Mouse (Mus musculus): ENCODE measurements at regions not wholly inside any gene's neighbourhood (a gene's known extent, or its start where the extent isn't known, plus 50 kb on each side); places are given as distances from the start of the nearest gene placed in this dataset.

DNA sequence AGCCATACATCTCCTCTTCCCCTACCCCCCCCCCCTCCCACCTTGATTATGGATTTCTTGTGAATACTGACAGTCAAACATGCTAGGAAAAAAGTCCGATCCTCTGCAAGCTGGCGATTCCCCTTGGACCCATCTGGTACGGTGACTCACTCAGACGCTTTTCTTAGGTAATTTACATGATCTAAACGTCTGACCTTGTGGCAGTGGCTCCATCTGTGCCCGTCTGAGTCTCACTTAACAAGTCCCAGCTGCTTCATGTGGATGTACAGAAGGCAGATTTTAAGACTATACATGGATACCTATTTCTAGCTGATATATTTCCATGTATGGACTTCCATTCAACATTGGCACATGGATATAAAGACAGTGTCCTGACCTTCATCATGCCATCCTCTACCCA is 481.0 kb downstream of the Lipi start:
- Histone ChIP-seq H3K36me3 (no peaks in the 10 kb centered on the region), H3K4me3 (no peak overlapping the region), H3K27me3 (ENCODE audit: low read depth, poor library complexity, severe bottlenecking) (no peaks in the 10 kb centered on the region), H3K27ac (replicated peaks) (no peak overlapping the region), H3K9me3 (replicated peaks) (no peaks in the 10 kb centered on the region), H3K4me1 (no peaks in the 10 kb centered on the region)
- 77% methylated on average over 6 of the region's 6 CpGs for WGBS
- DNase-seq (ENCODE audit: low spot score): no peak

DNA sequence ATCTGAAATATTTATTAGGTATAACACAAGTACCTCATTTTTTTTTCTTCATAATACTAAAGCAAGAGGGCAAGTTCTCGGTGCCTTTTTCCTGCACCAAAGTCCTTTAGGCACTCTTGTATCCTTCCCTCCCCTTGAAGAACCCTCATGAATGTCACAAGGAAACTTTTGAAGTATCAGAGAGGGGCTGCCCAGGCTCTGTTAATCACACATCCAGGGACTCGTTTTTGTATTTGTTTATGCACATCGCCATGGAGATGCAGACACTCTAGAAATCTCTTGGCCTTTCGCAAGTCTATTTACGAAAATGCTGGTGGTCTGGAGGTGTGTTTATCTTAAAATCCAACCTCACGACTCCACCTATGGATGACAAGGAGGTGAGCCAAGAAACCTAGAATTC is 492.7 kb downstream of the Lipi start:
- H3K36me3 ChIP-seq: no peaks in the 10 kb centered on the region
- 34% methylated on average over 6 of the region's 6 CpGs for WGBS
- H3K27ac ChIP-seq (replicated peaks): no peak overlapping the region
- peaks cover 22% of the 10 kb centered on the region for H3K4me1 ChIP-seq
- H3K27me3 ChIP-seq (ENCODE audit: low read depth, poor library complexity, severe bottlenecking): peaks cover 8% of the 10 kb centered on the region; the same call in 1 of the 2 replicates
- no peaks in the 10 kb centered on the region for H3K9me3 ChIP-seq (replicated peaks)
- peak overlapping the region; percentile 44 for H3K4me3 ChIP-seq
- DNase-seq (ENCODE audit: low spot score): no peak

DNA sequence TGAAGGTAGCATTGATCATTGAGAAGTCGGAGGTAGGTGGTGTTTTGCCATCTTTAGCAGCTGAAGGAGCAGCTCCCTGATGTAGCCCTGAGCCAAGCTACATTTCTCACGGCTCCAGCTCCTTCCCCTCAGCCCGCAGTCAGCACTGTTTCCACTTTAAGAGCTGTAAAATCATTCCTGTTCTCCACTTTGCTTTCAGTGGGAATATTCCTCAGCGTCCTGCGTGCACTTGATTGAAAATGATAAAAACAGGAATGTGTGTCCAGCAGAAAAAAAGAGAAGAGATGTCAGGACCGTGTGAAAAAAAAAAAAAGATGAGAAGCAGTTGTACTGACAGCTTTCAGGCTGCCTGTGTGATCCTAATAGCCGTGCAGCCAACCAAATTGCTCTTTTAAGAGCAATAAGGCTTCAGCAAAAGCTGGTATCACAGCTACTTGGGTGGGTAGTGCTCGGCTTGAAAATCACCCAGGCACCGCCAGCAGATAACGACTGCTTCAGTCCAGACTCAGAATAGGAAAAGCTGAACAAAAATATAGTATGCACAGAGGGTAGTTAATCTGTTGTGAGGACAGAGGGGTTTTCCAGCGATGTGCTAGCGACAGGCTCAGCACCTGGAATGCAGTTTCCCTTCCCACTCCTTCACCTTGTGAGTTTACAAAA is 493.3 kb downstream of the Lipi start:
- H3K4me3 ChIP-seq: peak overlapping the region; percentile 44
- WGBS: 22% methylated on average over 12 of the region's 12 CpGs
- no peak for DNase-seq (ENCODE audit: low spot score)

DNA sequence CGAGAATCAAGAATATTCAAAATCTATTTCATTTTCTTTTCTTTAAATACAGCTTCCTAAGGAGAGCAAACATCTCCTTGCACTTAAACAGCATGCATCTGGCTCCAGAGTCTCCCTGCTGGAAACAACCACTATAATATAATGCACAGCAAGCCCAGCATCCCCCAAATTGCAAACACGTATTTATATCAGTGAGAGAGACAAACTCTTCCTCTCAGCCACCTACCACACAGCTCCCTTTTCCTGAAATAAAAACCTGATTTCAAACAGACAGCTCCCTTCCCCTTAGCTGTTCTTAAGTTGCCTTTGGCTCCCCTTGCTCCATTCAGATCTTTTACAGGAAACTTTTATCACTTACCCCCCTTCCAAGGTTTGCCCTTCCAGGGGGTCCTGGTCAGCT is 493.9 kb downstream of the Lipi start:
- no peak for DNase-seq (ENCODE audit: low spot score)
- 51% methylated on average over 2 of the region's 2 CpGs for WGBS
- Histone ChIP-seq H3K4me1 (peaks cover 22% of the 10 kb centered on the region), H3K27ac (replicated peaks) (no peak overlapping the region), H3K9me3 (replicated peaks) (no peaks in the 10 kb centered on the region), H3K36me3 (no peaks in the 10 kb centered on the region), H3K27me3 (ENCODE audit: low read depth, poor library complexity, severe bottlenecking) (peaks cover 8% of the 10 kb centered on the region; the same call in 1 of the 2 replicates), H3K4me3 (no peak overlapping the region; the same call in 1 of the 2 replicates)

More for the DNA sequence above, 493.3 kb downstream of the Lipi start:
- peaks cover 22% of the 10 kb centered on the region for H3K4me1 ChIP-seq
- no peaks in the 10 kb centered on the region for H3K36me3 ChIP-seq
- H3K9me3 ChIP-seq (replicated peaks): no peaks in the 10 kb centered on the region
- H3K27me3 ChIP-seq (ENCODE audit: low read depth, poor library complexity, severe bottlenecking): peaks cover 8% of the 10 kb centered on the region; the same call in 1 of the 2 replicates
- H3K27ac ChIP-seq (replicated peaks): no peak overlapping the region

DNA sequence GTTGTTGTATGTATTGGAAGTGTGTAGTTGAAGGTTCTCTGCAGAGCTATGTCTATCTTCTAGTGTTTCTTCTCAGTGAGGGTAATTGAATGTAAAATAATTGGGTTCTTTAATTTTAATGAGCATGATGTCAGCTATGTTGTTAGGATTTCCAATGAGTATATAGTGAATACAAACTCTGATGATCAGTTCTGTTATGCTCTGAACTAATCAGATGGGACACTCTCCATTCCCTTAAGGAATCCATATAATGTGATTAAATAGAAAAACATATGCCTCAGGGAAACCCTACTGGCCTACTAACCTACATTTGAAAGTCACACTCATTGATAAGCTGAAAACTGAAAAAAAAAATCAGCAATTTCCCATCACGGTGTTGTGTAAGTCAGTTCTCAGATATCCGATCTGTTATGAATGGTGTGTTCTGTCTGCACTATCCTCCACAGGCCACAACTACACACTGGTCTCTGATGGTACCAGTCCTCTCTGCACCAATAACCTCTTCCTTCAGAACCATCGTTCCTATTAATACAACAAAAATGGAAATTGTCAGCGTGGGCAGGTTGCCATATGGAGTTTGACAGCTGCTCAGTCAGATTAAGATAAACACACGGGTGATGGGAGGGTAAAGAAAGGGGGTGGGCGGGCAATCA is 496.4 kb downstream of the Lipi start:
- Histone ChIP-seq H3K36me3 (no peaks in the 10 kb centered on the region), H3K4me3 (no peak overlapping the region), H3K4me1 (peaks cover 22% of the 10 kb centered on the region), H3K9me3 (replicated peaks) (no peaks in the 10 kb centered on the region), H3K27ac (replicated peaks) (no peak overlapping the region), H3K27me3 (ENCODE audit: low read depth, poor library complexity, severe bottlenecking) (peaks cover 8% of the 10 kb centered on the region; the same call in 1 of the 2 replicates)
- no peak for DNase-seq (ENCODE audit: low spot score)
- 74% methylated on average over 6 of the region's 6 CpGs for WGBS

GRCm38 (mm10) chr16:75088701-75089100 is 497.2 kb downstream of the Lipi start:
- Histone ChIP-seq H3K27me3 (ENCODE audit: low read depth, poor library complexity, severe bottlenecking) (peaks cover 8% of the 10 kb centered on the region; the same call in 1 of the 2 replicates), H3K4me1 (peaks cover 22% of the 10 kb centered on the region), H3K36me3 (no peaks in the 10 kb centered on the region), H3K4me3 (no peak overlapping the region), H3K9me3 (replicated peaks) (no peaks in the 10 kb centered on the region), H3K27ac (replicated peaks) (no peak overlapping the region)
- no peak for DNase-seq (ENCODE audit: low spot score)
- WGBS: 87% methylated on average over 5 of the region's 5 CpGs

GRCm38 (mm10) chr16:75065281-75065680 is 520.6 kb downstream of the Lipi start:
- H3K36me3 ChIP-seq: no peaks in the 10 kb centered on the region
- no peak for DNase-seq (ENCODE audit: low spot score)
- no peak overlapping the region for H3K4me3 ChIP-seq
- H3K9me3 ChIP-seq (replicated peaks): no peaks in the 10 kb centered on the region
- no peak overlapping the region for H3K27ac ChIP-seq (replicated peaks)
- 90% methylated on average over 5 of the region's 5 CpGs for WGBS
- no peaks in the 10 kb centered on the region for H3K4me1 ChIP-seq
- no peaks in the 10 kb centered on the region for H3K27me3 ChIP-seq (ENCODE audit: low read depth, poor library complexity, severe bottlenecking)

GRCm38 (mm10) chr16:75052953-75053352 is 532.9 kb downstream of the Lipi start:
- Histone ChIP-seq H3K9me3 (replicated peaks) (no peaks in the 10 kb centered on the region), H3K4me1 (no peaks in the 10 kb centered on the region), H3K36me3 (no peaks in the 10 kb centered on the region), H3K27ac (replicated peaks) (no peak overlapping the region), H3K27me3 (ENCODE audit: low read depth, poor library complexity, severe bottlenecking) (no peaks in the 10 kb centered on the region), H3K4me3 (no peak overlapping the region)
- DNase-seq (ENCODE audit: low spot score): no peak

GRCm38 (mm10) chr16:75045969-75046368 is 539.9 kb downstream of the Lipi start:
- no peaks in the 10 kb centered on the region for H3K27me3 ChIP-seq (ENCODE audit: low read depth, poor library complexity, severe bottlenecking)
- H3K4me1 ChIP-seq: no peaks in the 10 kb centered on the region
- H3K27ac ChIP-seq (replicated peaks): no peak overlapping the region
- H3K36me3 ChIP-seq: no peaks in the 10 kb centered on the region
- DNase-seq (ENCODE audit: low spot score): no peak
- no peaks in the 10 kb centered on the region for H3K9me3 ChIP-seq (replicated peaks)
- no peak overlapping the region for H3K4me3 ChIP-seq
- WGBS: 94% methylated on average over 2 of the region's 2 CpGs
